Mouse (Mus musculus) large intestine, adult 2 months (tissue): Measurements from ENCODE around the gene Ctag2. TPM values are rescaled to one million over a fixed set of nuclear protein-coding genes. Genes with fewer than 3 reads are reported as not detected.

Experiments used
- DNase-seq: peaks from one replicate; pipeline ENCODE4 v3.0.0-alpha.2; 2012; ENCODE audit warnings: low read depth, low spot score
- WGBS: fragments of 180-500 bp; shearing (Covaris S2); methylation state at CpG from one replicate; pipeline ENCODE4 v1.1.7; 2018; 5-methylcytosine and 5-hydroxymethylcytosine counted together
- polyA plus RNA-seq: library from polyadenylated mRNA; depleted of rRNA; stranded (reverse); fragments of >200 nt; gene quantifications from 2 replicates; pipeline ENCODE4 v1.2.3, GENCODE M21; 2012; rRNA removed

Ctag2 gene
- not detected in 2 replicates for polyA plus RNA-seq

DNA sequence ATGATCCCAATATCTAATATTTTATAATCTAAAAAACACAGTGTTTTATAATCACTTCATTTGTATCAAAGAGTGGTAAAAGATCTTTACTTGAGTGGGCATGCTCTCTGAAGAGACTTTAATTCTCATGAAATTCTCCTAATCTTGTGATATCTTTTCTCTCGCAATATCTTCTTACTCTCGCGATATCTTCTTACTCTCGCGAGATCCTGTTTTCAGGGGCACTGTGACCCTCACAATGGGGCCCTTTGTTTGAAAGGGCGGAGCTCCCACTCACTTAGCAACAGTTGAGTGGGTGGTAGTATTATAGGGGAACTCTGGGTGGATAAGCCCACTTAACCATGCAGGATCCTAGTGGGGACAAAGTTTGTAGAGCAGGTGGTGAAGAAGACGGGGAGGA is at the start of gene Ctag2:
Ctag2 (plus strand) TSS at position 301 of the 400 bp plus-strand sequence.
- no peak for DNase-seq
- 88% methylated on average over 7 of the region's 7 CpGs for WGBS
